ENCODE assay signal across 11 mouse cellular contexts in the genomic region with DNA sequence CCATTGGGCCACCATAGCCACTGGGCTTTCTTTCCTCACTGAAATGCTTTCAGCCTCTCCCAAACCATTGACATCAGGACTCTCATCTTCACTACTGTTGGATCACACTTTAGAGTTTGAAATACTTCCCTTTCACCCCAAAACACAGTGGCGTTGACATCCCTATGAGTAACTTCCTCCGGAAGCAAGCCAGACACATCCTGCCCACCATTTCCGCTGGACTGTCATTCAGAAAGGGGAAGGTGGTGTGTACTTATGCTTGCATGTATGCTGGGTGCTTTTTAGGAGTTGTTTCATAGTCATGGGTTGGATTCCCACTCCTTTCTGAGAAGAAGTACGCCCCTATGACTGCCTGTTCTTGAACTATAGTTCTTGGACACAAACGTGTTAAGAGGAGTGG.
DNase-seq lines count a peak whose midpoint lies in the region; ATAC-seq and TF ChIP-seq lines count a peak whose summit lies in the region.
"Had no signal": no experiment of that assay in that cellular context is flagged by ENCODE, and none has a peak within 500 bp of the region (broad histone marks: within the 10 kb centered on the region; RNA-seq: fewer than 3 reads in every experiment).

No protein-coding gene starts in this region.

- no peak for TF ChIP-seq POLR2A in spleen, adult 2 months (IDR thresholded peaks at IDR 0.05; ENCODE audit: low read depth, low read length)

- peak; percentile 38 to 55 for DNase-seq in heart, adult 9 months (ENCODE audit: low spot score in 2 of 2)
- no peak for DNase-seq in heart, embryonic 10.5 days (ENCODE audit: low spot score)
- peak; percentile 4 to 9 for DNase-seq in adrenal gland, postnatal 36 days
- DNase-seq in lung, embryonic 14.5 days: peak; percentile 33
- peak; percentile 29 to 40 for DNase-seq in spleen, adult 2 months (ENCODE audit: low read depth in 1 of 2, low spot score in 2 of 2)
- DNase-seq in right cerebral cortex, postnatal 36 days (ENCODE audit: low spot score in 2 of 2): no peak
- DNase-seq in ovary, postnatal 36 days (ENCODE audit: low spot score): no peak
- no peak for DNase-seq in retina, embryonic 14.5 days (ENCODE audit: low spot score)
- DNase-seq: kidney, postnatal 25 days had no signal

- WGBS in heart, embryonic 10.5 days: 83% methylated on average over 5 of the region's 5 CpGs
- 84% methylated on average over 5 of the region's 5 CpGs for WGBS in lung, embryonic 14.5 days
- 14% methylated on average over 5 of the region's 5 CpGs for WGBS in spleen, adult 2 months

- no peak overlapping the region for H3K9ac ChIP-seq in lung, embryonic 14.5 days

- H3K36me3 ChIP-seq in heart, embryonic 10.5 days: no peaks in the 10 kb centered on the region
- no peaks in the 10 kb centered on the region for H3K36me3 ChIP-seq in lung, embryonic 14.5 days (ENCODE audit: insufficient read depth)
- no peaks in the 10 kb centered on the region for H3K36me3 ChIP-seq in spleen, adult 2 months (ENCODE audit: control insufficient read depth, insufficient read depth, low read length)
- H3K36me3 ChIP-seq: G1E had no signal

- H3K9me3 ChIP-seq in heart, embryonic 10.5 days: no peaks in the 10 kb centered on the region
- H3K9me3 ChIP-seq in lung, embryonic 14.5 days (ENCODE audit: low read depth, low read length): no peaks in the 10 kb centered on the region

- no peak overlapping the region for H3K4me2 ChIP-seq in lung, embryonic 14.5 days

- H3K4me3 ChIP-seq in heart, embryonic 10.5 days: no peak overlapping the region
- H3K4me3 ChIP-seq in lung, embryonic 14.5 days (ENCODE audit: low read depth, low read length): no peak overlapping the region
- no peak overlapping the region for H3K4me3 ChIP-seq in spleen, adult 2 months (ENCODE audit: extremely low read depth, insufficient read depth, insufficient read length)
- H3K4me3 ChIP-seq: erythroblast, embryonic 14.5 days had no signal

- TF ChIP-seq CTCF in lung, embryonic 14.5 days (IDR thresholded peaks at IDR 0.05; ENCODE audit: low read depth): no peak
- TF ChIP-seq CTCF in spleen, adult 2 months (IDR thresholded peaks at IDR 0.05; ENCODE audit: extremely low read depth, insufficient read depth, insufficient read length, insufficient replicate concordance): no peak

- H3K4me1 ChIP-seq in heart, embryonic 10.5 days: no peaks in the 10 kb centered on the region
- no peaks in the 10 kb centered on the region; the same call in 1 of the 2 replicates for H3K4me1 ChIP-seq in lung, embryonic 14.5 days (ENCODE audit: insufficient read depth)
- peaks cover 6% of the 10 kb centered on the region for H3K4me1 ChIP-seq in spleen, adult 2 months (ENCODE audit: control insufficient read depth, insufficient read depth, insufficient read length)

- no peaks in the 10 kb centered on the region for H3K27me3 ChIP-seq in heart, embryonic 10.5 days (ENCODE audit: insufficient read depth, poor library complexity, severe bottlenecking)
- H3K27me3 ChIP-seq in lung, embryonic 14.5 days (ENCODE audit: insufficient read depth, low read length): no peaks in the 10 kb centered on the region
- H3K27me3 ChIP-seq in spleen, adult 2 months (ENCODE audit: control insufficient read depth, insufficient read depth, low read length): no peaks in the 10 kb centered on the region

- no peak for ATAC-seq in lung, embryonic 14.5 days (ENCODE audit: insufficient read depth)

- H3K27ac ChIP-seq in heart, embryonic 10.5 days: no peak overlapping the region
- no peak overlapping the region for H3K27ac ChIP-seq in lung, embryonic 14.5 days (ENCODE audit: low read depth)
- no peak overlapping the region for H3K27ac ChIP-seq in spleen, adult 2 months (ENCODE audit: insufficient read depth, low read length)

Comparison
In these comparisons a context has a peak if more than half of its experiments do, and no peak if none do; other contexts are left out.
1. DNase-seq: peak in heart, adult 9 months (2 of 2), adrenal gland, postnatal 36 days (2 of 2), lung, embryonic 14.5 days (single experiment) and spleen, adult 2 months (2 of 2); none in heart, embryonic 10.5 days (single experiment), right cerebral cortex, postnatal 36 days (0 of 2), ovary, postnatal 36 days (single experiment) and retina, embryonic 14.5 days (single experiment).